Mouse (Mus musculus): Measurements from ENCODE around the gene Cyfip2. TPM values are rescaled to one million over a fixed set of nuclear protein-coding genes. Genes with fewer than 3 reads are reported as not detected.

The Cyfip2 gene
- polyA plus RNA-seq, 2 experiments = 6.5 to 7.8 TPM

DNA sequence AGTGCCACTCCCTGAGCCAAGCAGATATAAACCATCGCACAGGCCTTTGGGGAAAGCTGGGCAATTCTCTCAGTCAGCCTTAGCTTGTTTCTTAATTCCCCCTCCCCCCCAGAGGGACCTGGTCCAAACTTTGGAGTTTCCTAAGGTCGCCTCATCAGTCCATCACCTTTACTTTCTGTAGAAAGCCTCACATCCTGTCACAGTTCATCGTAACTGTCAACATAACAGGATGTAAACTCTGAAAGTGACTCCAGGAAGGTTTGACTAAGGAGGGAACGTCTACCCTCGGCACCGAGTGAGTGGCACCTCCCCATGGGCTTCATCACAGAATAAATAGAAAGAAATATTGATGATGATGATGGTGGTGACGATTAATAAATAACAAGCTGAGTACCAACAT, 4.9 kb downstream of the Cyfip2 start:
- ATAC-seq (ENCODE audit: low FRiP score, low read depth) (no peak), DNase-seq (ENCODE audit: low spot score) (no peak)
- Histone ChIP-seq H3K4me3 (replicated peaks; ENCODE audit: low read length) (no peak overlapping the region), H3K27ac (replicated peaks; ENCODE audit: low read depth, low read length) (no peak overlapping the region), H3K27me3 (ENCODE audit: control insufficient read depth, insufficient read depth, low read length) (no peaks in the 10 kb centered on the region), H3K4me1 (ENCODE audit: control insufficient read depth, insufficient read depth, low read length) (peaks cover 13% of the 10 kb centered on the region; the same call in 1 of the 2 replicates), H3K36me3 (ENCODE audit: control insufficient read depth, insufficient read depth, low read length) (no peaks in the 10 kb centered on the region), H3K9ac (ENCODE audit: low read depth, low read length, severe bottlenecking) (no peak overlapping the region), H3K4me2 (replicated peaks; ENCODE audit: low read depth, low read length, severe bottlenecking) (no peak overlapping the region), H3K9me3 (ENCODE audit: control insufficient read depth, low read length) (no peaks in the 10 kb centered on the region; the same call in 1 of the 2 replicates)
- no peak for TF ChIP-seq POLR2A (IDR thresholded peaks at IDR 0.05; ENCODE audit: borderline replicate concordance, extremely low read depth, insufficient read depth, insufficient read length)
- 82% methylated on average over 7 of the region's 7 CpGs for WGBS

DNA sequence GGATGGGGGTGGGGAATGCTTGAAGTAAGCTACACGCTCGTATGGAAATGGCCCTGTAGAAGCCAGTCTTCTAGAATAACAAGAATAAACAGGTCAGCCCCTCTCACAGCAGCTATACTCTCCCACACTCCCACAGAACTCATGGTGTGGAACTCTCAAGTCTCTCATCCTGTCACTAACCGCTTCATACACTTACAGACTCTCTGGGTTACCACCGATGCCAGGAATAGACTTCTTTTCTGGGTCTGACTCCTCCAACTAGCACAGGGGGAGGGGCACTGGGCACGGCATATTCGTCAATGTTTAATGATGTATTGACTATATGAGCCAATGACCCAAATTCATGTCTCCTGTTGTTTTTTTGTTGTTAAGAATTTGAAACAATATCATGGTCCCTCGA, 5.9 kb downstream of the Cyfip2 start:
- no peak overlapping the region for H3K4me3 ChIP-seq (replicated peaks; ENCODE audit: low read length)
- TF ChIP-seq POLR2A (IDR thresholded peaks at IDR 0.05; ENCODE audit: borderline replicate concordance, extremely low read depth, insufficient read depth, insufficient read length) = no peak
- H3K4me2 ChIP-seq (replicated peaks; ENCODE audit: low read depth, low read length, severe bottlenecking) = no peak overlapping the region
- DNase-seq (ENCODE audit: low spot score) (no peak), ATAC-seq (ENCODE audit: low FRiP score, low read depth) (no peak)
- H3K27me3 ChIP-seq (ENCODE audit: control insufficient read depth, insufficient read depth, low read length) = no peaks in the 10 kb centered on the region
- no peak overlapping the region for H3K27ac ChIP-seq (replicated peaks; ENCODE audit: low read depth, low read length)
- no peak overlapping the region for H3K9ac ChIP-seq (ENCODE audit: low read depth, low read length, severe bottlenecking)
- WGBS = 85% methylated on average over 7 of the region's 7 CpGs
- no peaks in the 10 kb centered on the region; the same call in 1 of the 2 replicates for H3K9me3 ChIP-seq (ENCODE audit: control insufficient read depth, low read length)
- H3K4me1 ChIP-seq (ENCODE audit: control insufficient read depth, insufficient read depth, low read length) = peaks cover 13% of the 10 kb centered on the region; the same call in 1 of the 2 replicates
- no peaks in the 10 kb centered on the region for H3K36me3 ChIP-seq (ENCODE audit: control insufficient read depth, insufficient read depth, low read length)

GRCm38 (mm10) chr11:46305881-46306520, 6.7 kb downstream of the Cyfip2 start:
- no peak for TF ChIP-seq POLR2A (IDR thresholded peaks at IDR 0.05; ENCODE audit: borderline replicate concordance, extremely low read depth, insufficient read depth, insufficient read length)
- ATAC-seq (ENCODE audit: low FRiP score, low read depth) (no peak), DNase-seq (ENCODE audit: low spot score) (no peak)
- Histone ChIP-seq H3K9ac (ENCODE audit: low read depth, low read length, severe bottlenecking) (no peak overlapping the region), H3K9me3 (ENCODE audit: control insufficient read depth, low read length) (no peaks in the 10 kb centered on the region; the same call in 1 of the 2 replicates), H3K4me3 (replicated peaks; ENCODE audit: low read length) (no peak overlapping the region), H3K27me3 (ENCODE audit: control insufficient read depth, insufficient read depth, low read length) (no peaks in the 10 kb centered on the region), H3K36me3 (ENCODE audit: control insufficient read depth, insufficient read depth, low read length) (no peaks in the 10 kb centered on the region), H3K27ac (replicated peaks; ENCODE audit: low read depth, low read length) (no peak overlapping the region), H3K4me2 (replicated peaks; ENCODE audit: low read depth, low read length, severe bottlenecking) (no peak overlapping the region), H3K4me1 (ENCODE audit: control insufficient read depth, insufficient read depth, low read length) (peaks cover 12% of the 10 kb centered on the region; the same call in 1 of the 2 replicates)
- 82% methylated on average over 9 of the region's 9 CpGs for WGBS

GRCm38 (mm10) chr11:46304864-46305710, 7.6 kb downstream of the Cyfip2 start:
- WGBS = 63% methylated on average over 9 of the region's 9 CpGs
- Histone ChIP-seq H3K27me3 (ENCODE audit: control insufficient read depth, insufficient read depth, low read length) (no peaks in the 10 kb centered on the region), H3K4me1 (ENCODE audit: control insufficient read depth, insufficient read depth, low read length) (peaks cover 9% of the 10 kb centered on the region; the same call in 1 of the 2 replicates), H3K4me3 (replicated peaks; ENCODE audit: low read length) (no peak overlapping the region), H3K27ac (replicated peaks; ENCODE audit: low read depth, low read length) (no peak overlapping the region), H3K4me2 (replicated peaks; ENCODE audit: low read depth, low read length, severe bottlenecking) (no peak overlapping the region), H3K9me3 (ENCODE audit: control insufficient read depth, low read length) (no peaks in the 10 kb centered on the region; the same call in 1 of the 2 replicates), H3K9ac (ENCODE audit: low read depth, low read length, severe bottlenecking) (no peak overlapping the region), H3K36me3 (ENCODE audit: control insufficient read depth, insufficient read depth, low read length) (no peaks in the 10 kb centered on the region)
- no peak for DNase-seq (ENCODE audit: low spot score)
- ATAC-seq (ENCODE audit: low FRiP score, low read depth) = no peak
- no peak for TF ChIP-seq POLR2A (IDR thresholded peaks at IDR 0.05; ENCODE audit: borderline replicate concordance, extremely low read depth, insufficient read depth, insufficient read length)

DNA sequence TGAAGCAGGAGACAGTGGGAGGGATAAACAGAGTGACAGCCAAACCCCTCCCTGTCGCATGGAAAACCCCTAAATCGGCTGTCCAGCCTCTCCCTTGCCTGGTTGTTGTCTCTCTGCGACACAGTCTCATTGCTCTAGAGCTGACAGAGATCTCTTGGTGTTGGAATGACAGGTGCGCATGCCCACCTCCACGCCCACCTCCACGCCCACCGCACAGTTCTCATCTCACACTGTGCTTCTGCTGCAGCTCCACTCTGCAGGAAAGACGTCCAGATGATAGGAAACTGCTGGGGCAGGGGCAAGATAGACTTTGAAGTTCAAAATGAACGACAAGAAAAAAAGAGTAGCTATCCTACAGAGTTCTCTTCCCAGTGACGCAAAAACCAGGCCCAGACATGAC, 8.6 kb downstream of the Cyfip2 start:
- ATAC-seq (ENCODE audit: low FRiP score, low read depth) (no peak), DNase-seq (ENCODE audit: low spot score) (no peak)
- Histone ChIP-seq H3K9ac (ENCODE audit: low read depth, low read length, severe bottlenecking) (no peak overlapping the region), H3K9me3 (ENCODE audit: control insufficient read depth, low read length) (no peaks in the 10 kb centered on the region; the same call in 1 of the 2 replicates), H3K27me3 (ENCODE audit: control insufficient read depth, insufficient read depth, low read length) (no peaks in the 10 kb centered on the region), H3K27ac (replicated peaks; ENCODE audit: low read depth, low read length) (no peak overlapping the region), H3K4me1 (ENCODE audit: control insufficient read depth, insufficient read depth, low read length) (peaks cover 7% of the 10 kb centered on the region; the same call in 1 of the 2 replicates), H3K4me3 (replicated peaks; ENCODE audit: low read length) (no peak overlapping the region), H3K4me2 (replicated peaks; ENCODE audit: low read depth, low read length, severe bottlenecking) (no peak overlapping the region), H3K36me3 (ENCODE audit: control insufficient read depth, insufficient read depth, low read length) (no peaks in the 10 kb centered on the region)
- WGBS = 71% methylated on average over 10 of the region's 10 CpGs
- no peak for TF ChIP-seq POLR2A (IDR thresholded peaks at IDR 0.05; ENCODE audit: borderline replicate concordance, extremely low read depth, insufficient read depth, insufficient read length)
